Mouse (Mus musculus): ENCODE measurements around the gene Marf1. TPM values are rescaled to one million over a fixed set of nuclear protein-coding genes. Genes with fewer than 3 reads are reported as not detected.
"Not testable (repeated sequence)": the region's sequence is repeated elsewhere in the genome, so short reads cannot be mapped to it uniquely, and the experiment has no call there.

Gene Marf1
- total RNA-seq, 4 experiments from 2014 or later, result 135 to 173 (median 155) TPM

DNA sequence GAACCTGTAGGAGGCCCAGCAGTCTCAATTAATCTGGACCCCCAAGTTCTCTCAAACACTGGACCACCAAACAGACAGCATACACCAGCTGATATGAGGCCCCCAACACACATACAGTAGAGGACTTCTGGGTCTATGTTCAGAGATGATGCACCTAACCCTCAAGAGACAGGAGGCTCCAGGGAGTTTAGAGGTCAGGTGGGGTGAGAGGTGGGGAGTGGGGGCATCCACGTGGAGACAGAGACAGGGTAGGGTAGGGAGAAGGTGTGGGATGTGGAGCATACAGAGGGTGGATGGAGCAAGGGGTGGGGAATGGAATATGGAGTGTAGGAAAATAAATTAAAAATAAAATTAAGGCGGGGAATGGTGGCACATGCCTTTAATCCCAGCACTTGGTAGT, 94.5 kb downstream of the Marf1 start:
- not testable (repeated sequence) for DNase-seq (ENCODE audit: low spot score in 2 of 2)

DNA sequence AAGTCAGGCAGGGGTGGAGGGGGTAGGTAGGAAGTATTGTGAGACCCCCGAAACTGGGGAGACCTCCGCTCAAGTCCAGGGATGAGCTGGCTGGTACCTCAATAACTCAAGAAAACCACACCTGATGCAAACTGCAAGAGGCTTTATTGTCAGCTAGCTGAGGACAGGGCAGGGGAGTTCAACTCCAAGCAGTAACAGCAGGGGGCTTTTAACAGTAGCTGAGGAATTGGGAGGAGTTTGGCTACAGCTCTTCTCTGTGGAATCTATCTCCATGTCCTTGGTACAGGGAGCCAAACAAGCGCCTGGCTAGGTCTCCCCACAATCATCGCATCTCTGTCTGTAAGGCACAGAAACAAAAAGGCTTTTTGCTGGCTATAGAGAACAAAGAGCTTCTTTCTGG, 96.6 kb downstream of the Marf1 start:
- DNase-seq (ENCODE audit: low spot score in 2 of 2), result not testable (repeated sequence)

DNA sequence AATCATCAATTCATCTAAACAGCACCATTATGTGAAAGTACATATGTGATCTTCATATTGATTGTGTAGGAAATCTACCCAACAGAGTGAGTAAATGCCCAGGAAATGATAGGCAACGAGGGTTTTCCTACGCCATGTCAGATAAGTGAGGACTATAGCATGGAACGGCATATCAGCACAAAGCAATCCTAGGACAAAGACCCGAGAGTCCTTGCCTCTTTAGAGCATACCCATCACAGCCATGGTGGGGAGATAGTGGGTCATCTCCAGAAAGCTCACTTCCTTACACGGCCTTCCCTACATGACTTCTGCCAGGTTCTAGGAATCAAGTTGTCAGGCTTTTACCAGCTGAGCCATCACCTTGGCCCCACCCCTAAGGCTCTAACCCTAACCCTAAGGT, 103.3 kb downstream of the Marf1 start:
- no peak for DNase-seq (ENCODE audit: low spot score in 2 of 2)

Small RNAs within 50 kb of the gene (microRNA-seq; reads per million reads assigned to microRNA genes)
- 0 reads per million in 2 experiments for gene Gm27671
- gene Mir484, result 1,088 to 1,321 reads per million in 2 experiments

Other genes with a start within 250 kb of the Marf1 start
- gene 2900011O08Rik, start 176.7 kb downstream of the Marf1 start, total RNA-seq (2022), result 100 to 1,000 TPM; 258 to 289 (median 281) TPM
- gene Ifitm7, start 176.5 kb downstream of the Marf1 start, total RNA-seq (2022), result 1 to 10 TPM; 1.3 to 2.5 (median 1.8) TPM
- gene Nde1, start 76 bp downstream of the Marf1 start, total RNA-seq (2022), result 10 to 100 TPM; 14.8 to 22.3 (median 17.7) TPM
- 1 to 10 TPM; 3.3 to 5.0 (median 4.4) TPM for gene Myh11, start 128.0 kb upstream of the Marf1 start, total RNA-seq (2022)
- 10 to 100 TPM; 45.9 to 51.1 (median 48.2) TPM for gene Fopnl, start 154.1 kb upstream of the Marf1 start, total RNA-seq (2022)
- gene Abcc1, start 198.2 kb upstream of the Marf1 start, total RNA-seq (2022), result 10 to 100 TPM; 16.2 to 19.0 (median 18.6) TPM

Data from left cerebral cortex, adult 8-10 months (tissue).